In genomic region chr11:20712068-20712671, GRCm38 (mm10) we compare ENCODE assay signal across 30 mouse cellular contexts. TPM values are rescaled to one million over a fixed set of nuclear protein-coding genes. Genes with fewer than 3 reads are reported as not detected.
DNase-seq lines count a peak whose midpoint lies in the region; ATAC-seq and TF ChIP-seq lines count a peak whose summit lies in the region.
"Had no signal": no experiment of that assay in that cellular context is flagged by ENCODE, and none has a peak within 500 bp of the region (broad histone marks: within the 10 kb centered on the region; RNA-seq: fewer than 3 reads in every experiment).

No protein-coding gene starts in this region.

- 69% methylated on average over 9 of the region's 9 CpGs for WGBS in intestine, embryonic 15.5 days
- WGBS in midbrain, embryonic 11.5 days = 82% methylated on average over 9 of the region's 9 CpGs

- TF ChIP-seq POLR2A in bone marrow macrophage, adult 2 months (IDR thresholded peaks at IDR 0.05; ENCODE audit: borderline replicate concordance, low read depth, low read length) = no peak

- H3K4me2 ChIP-seq in intestine, embryonic 15.5 days (replicated peaks) = no peak overlapping the region
- H3K4me2 ChIP-seq in midbrain, embryonic 11.5 days = no peak overlapping the region
- H3K4me2 ChIP-seq: forebrain, embryonic 12.5 days; kidney, embryonic 15.5 days; liver, embryonic 12.5 days; neural tube, embryonic 15.5 days had no signal

- intact Hi-C loops in gastrocnemius, adult 2 months (cut with DNase I) = no loop called here

- no peaks in the 10 kb centered on the region for H3K36me3 ChIP-seq in intestine, embryonic 15.5 days
- no peaks in the 10 kb centered on the region for H3K36me3 ChIP-seq in midbrain, embryonic 11.5 days (ENCODE audit: control insufficient read depth, insufficient read depth, low read length)
- H3K36me3 ChIP-seq: forebrain, embryonic 12.5 days; heart, embryonic 10.5 days had no signal

- no peaks in the 10 kb centered on the region for H3K27me3 ChIP-seq in intestine, embryonic 15.5 days (replicated peaks)
- no peaks in the 10 kb centered on the region for H3K27me3 ChIP-seq in midbrain, embryonic 11.5 days (ENCODE audit: control insufficient read depth, insufficient read depth, low read length)
- H3K27me3 ChIP-seq: CH12.LX; forebrain, embryonic 12.5 days; kidney, embryonic 15.5 days; liver, embryonic 12.5 days; neural tube, embryonic 15.5 days; Patski had no signal

- H3K4me1 ChIP-seq in bone marrow macrophage, adult 2 months (ENCODE audit: control insufficient read depth, insufficient read depth, low read length) = peaks cover 14% of the 10 kb centered on the region
- no peaks in the 10 kb centered on the region for H3K4me1 ChIP-seq in intestine, embryonic 15.5 days (replicated peaks)
- no peaks in the 10 kb centered on the region for H3K4me1 ChIP-seq in midbrain, embryonic 11.5 days (ENCODE audit: control insufficient read depth, insufficient read depth, low read length)
- H3K4me1 ChIP-seq: forebrain, embryonic 12.5 days; heart, embryonic 10.5 days; hindbrain, embryonic 10.5 days; kidney, embryonic 15.5 days; liver, embryonic 12.5 days had no signal

- H3K4me3 ChIP-seq in gastrocnemius, adult 2 months = peak overlapping the region; percentile 13
- H3K4me3 ChIP-seq in layer of hippocampus, adult 2 months = no peak overlapping the region
- peak overlapping the region; percentile 50 for H3K4me3 ChIP-seq in bone marrow macrophage, adult 2 months (ENCODE audit: insufficient read depth, low read length)
- H3K4me3 ChIP-seq in intestine, embryonic 15.5 days (replicated peaks) = no peak overlapping the region
- no peak overlapping the region for H3K4me3 ChIP-seq in midbrain, embryonic 11.5 days (ENCODE audit: low read depth, low read length)
- H3K4me3 ChIP-seq: erythroblast, embryonic 14.5 days; forebrain, embryonic 12.5 days; heart, embryonic 10.5 days; hindbrain, embryonic 10.5 days; kidney, embryonic 15.5 days; liver, embryonic 12.5 days; neural tube, embryonic 15.5 days had no signal

- DNase-seq in gastrocnemius, adult 2 months = no peak
- no peak for DNase-seq in gastrocnemius, postnatal 25 days
- no peak for DNase-seq in layer of hippocampus, adult 2 months (ENCODE audit: low spot score in 2 of 2)
- DNase-seq in layer of hippocampus, adult 8-10 months (ENCODE audit: low spot score in 2 of 2) = no peak
- no peak for DNase-seq in thymus, postnatal 36 days
- no peak for DNase-seq in midbrain, embryonic 11.5 days (ENCODE audit: low spot score, missing footprints)
- DNase-seq: adrenal gland, postnatal 25 days; cerebellum, adult 2 months; cerebellum, postnatal 14 days; gastrocnemius, postnatal 36 days; kidney, adult 11 months; kidney, postnatal 25 days; left cerebral cortex, postnatal 4 days; liver, postnatal 0 days; lung, postnatal 4 days; midbrain, embryonic 14.5 days; retina, postnatal 1 day; right cerebral cortex, postnatal 14 days had no signal

- ATAC-seq in intestine, embryonic 15.5 days = no peak
- no peak for ATAC-seq in midbrain, embryonic 11.5 days (ENCODE audit: low FRiP score)
- ATAC-seq: hindbrain, postnatal 0 days; liver, embryonic 12.5 days; liver, postnatal 0 days; Patski had no signal

- no peaks in the 10 kb centered on the region for H3K9me3 ChIP-seq in intestine, embryonic 15.5 days
- H3K9me3 ChIP-seq in midbrain, embryonic 11.5 days (ENCODE audit: control insufficient read depth, low read length) = no peaks in the 10 kb centered on the region
- H3K9me3 ChIP-seq: forebrain, embryonic 12.5 days; heart, embryonic 10.5 days; hindbrain, embryonic 10.5 days; kidney, embryonic 15.5 days; liver, embryonic 12.5 days; neural tube, embryonic 15.5 days had no signal

- H3K27ac ChIP-seq in gastrocnemius, adult 2 months = peak overlapping the region; percentile 56; the same call in 1 of the 2 replicates
- peak overlapping the region; percentile 24; the same call in 1 of the 2 replicates for H3K27ac ChIP-seq in layer of hippocampus, adult 2 months
- peak overlapping the region; percentile 74 for H3K27ac ChIP-seq in bone marrow macrophage, adult 2 months (ENCODE audit: insufficient read depth, low read depth, low read length)
- H3K27ac ChIP-seq in intestine, embryonic 15.5 days = no peak overlapping the region
- H3K27ac ChIP-seq in midbrain, embryonic 11.5 days (ENCODE audit: low read depth, low read length) = no peak overlapping the region
- H3K27ac ChIP-seq: forebrain, embryonic 12.5 days; heart, embryonic 10.5 days; hindbrain, embryonic 10.5 days; hindbrain, postnatal 0 days; kidney, embryonic 15.5 days; liver, embryonic 12.5 days; neural tube, embryonic 15.5 days had no signal

- no peak overlapping the region for H3K9ac ChIP-seq in intestine, embryonic 15.5 days
- H3K9ac ChIP-seq in midbrain, embryonic 11.5 days (ENCODE audit: low read length) = no peak overlapping the region
- H3K9ac ChIP-seq: forebrain, embryonic 12.5 days; kidney, embryonic 15.5 days; liver, embryonic 12.5 days; liver, postnatal 0 days; neural tube, embryonic 15.5 days had no signal

- TF ChIP-seq CTCF in gastrocnemius, adult 2 months (IDR thresholded peaks at IDR 0.05) = no peak
- no peak for TF ChIP-seq CTCF in layer of hippocampus, adult 2 months (conservative IDR thresholded peaks at IDR 0.05)
- TF ChIP-seq CTCF in bone marrow macrophage, adult 2 months (IDR thresholded peaks at IDR 0.05; ENCODE audit: low read depth, low read length) = no peak

RNA-seq across cellular contexts. Expression of gene Aftph, which starts 29.2 kb away (rescaled TPM):
- total RNA-seq in gastrocnemius, adult 2 months (2021) = 10 to 100 TPM; 21.5 to 22.0 TPM
- 10 to 100 TPM; 13.8 to 15.2 TPM for total RNA-seq in gastrocnemius, postnatal 25 days (2021)
- total RNA-seq in layer of hippocampus, adult 2 months (2021) = 10 to 100 TPM; 79.0 to 81.7 TPM
- total RNA-seq in layer of hippocampus, adult 8-10 months (2022) = 10 to 100 TPM; 78.5 to 92.9 (median 84.3) TPM
- polyA plus RNA-seq in bone marrow macrophage, adult 2 months (2012; ENCODE audit: insufficient read depth, insufficient read length, missing spikeins) = 95.8 and 117 TPM in 2 replicates
- polyA plus RNA-seq in intestine, embryonic 15.5 days (2015; fragmentation: Nextera tagmentation; extraction: Ambion mirVana) = 22.1 and 22.6 TPM in 2 replicates
- 32.1 and 33.1 TPM in 2 replicates for polyA plus RNA-seq in midbrain, embryonic 11.5 days (2014; fragmentation: Nextera tagmentation; extraction: Ambion mirVana)

Comparison
In these comparisons a context has a peak if more than half of its experiments do, and no peak if none do; other contexts are left out.
1. H3K27ac ChIP-seq: peak in gastrocnemius, adult 2 months (single experiment), layer of hippocampus, adult 2 months (single experiment) and bone marrow macrophage, adult 2 months (single experiment); none in intestine, embryonic 15.5 days (single experiment) and midbrain, embryonic 11.5 days (single experiment).
2. H3K4me3 ChIP-seq: peak in gastrocnemius, adult 2 months (single experiment) and bone marrow macrophage, adult 2 months (single experiment); none in layer of hippocampus, adult 2 months (single experiment), intestine, embryonic 15.5 days (single experiment) and midbrain, embryonic 11.5 days (single experiment).